Mouse (Mus musculus): Measurements from ENCODE around the gene Phactr3. TPM values are rescaled to one million over a fixed set of nuclear protein-coding genes. Genes with fewer than 3 reads are reported as not detected.

The Phactr3 gene
- polyA plus RNA-seq, 1 experiment from 2014 or later = 0.05 TPM

- Histone ChIP-seq H3K27me3 (no peaks in the 10 kb centered on the region), H3K9me3 (replicated peaks) (no peaks in the 10 kb centered on the region), H3K36me3 (no peaks in the 10 kb centered on the region), H3K4me2 (no peak overlapping the region), H3K9ac (no peak overlapping the region), H3K4me3 (replicated peaks) (no peak overlapping the region), H3K4me1 (replicated peaks) (no peaks in the 10 kb centered on the region), H3K27ac (no peak overlapping the region)
- DNase-seq (no peak), ATAC-seq (ENCODE audit: low read depth) (no peak)
- WGBS (ENCODE audit: insufficient replicate concordance) = 52% methylated on average over 4 of the region's 4 CpGs
Observed at GRCm38 (mm10) chr2:178342597-178342996, 223.8 kb downstream of the Phactr3 start.

Other genes starting within 250 kb of the Phactr3 start
- gene Gm14327, start 221.9 kb upstream of the Phactr3 start, polyA plus RNA-seq (2015; fragmentation: Nextera tagmentation; extraction: Ambion mirVana) = 1.2 and 1.9 TPM in 2 replicates
- gene Zfp972, start 193.4 kb upstream of the Phactr3 start, polyA plus RNA-seq (2015; fragmentation: Nextera tagmentation; extraction: Ambion mirVana) = 0.62 and 0.76 TPM in 2 replicates
- gene Gm14326, start 161.7 kb upstream of the Phactr3 start, polyA plus RNA-seq (2015; fragmentation: Nextera tagmentation; extraction: Ambion mirVana) = 4.8 and 5.4 TPM in 2 replicates
- 2.9 and 4.3 TPM in 2 replicates for gene Zfp971, start 95.7 kb upstream of the Phactr3 start, polyA plus RNA-seq (2015; fragmentation: Nextera tagmentation; extraction: Ambion mirVana)
- 3.8 and 4.7 TPM in 2 replicates for gene Zfp931, start 40.5 kb upstream of the Phactr3 start, polyA plus RNA-seq (2015; fragmentation: Nextera tagmentation; extraction: Ambion mirVana)

Measured in liver, embryonic 13.5 days (tissue).